Mouse (Mus musculus) cerebellum, adult 2 months (tissue): ENCODE data around the gene Wipf2. TPM values are rescaled to one million over a fixed set of nuclear protein-coding genes. Genes with fewer than 3 reads are reported as not detected.

Experiments used
- DNase-seq, 2 experiments: peaks; one replicate each; pipeline ENCODE4 v3.0.0; 2021
- H3K27ac ChIP-seq: fragments of 200-500 bp; 2 replicates; pipeline ENCODE4 v1.5.1; 2012; ENCODE audit warnings: low read length, control low read depth, inconsistent platforms; ENCODE audit not compliant: insufficient read depth
- H3K27me3 ChIP-seq: fragments of 200-500 bp; 2 replicates; pipeline ENCODE4 v1.6.1; 2012; ENCODE audit warnings: inconsistent platforms, mild to moderate bottlenecking, low read length, moderate library complexity; ENCODE audit not compliant: control insufficient read depth, insufficient read depth
- H3K4me1 ChIP-seq: fragments of 200-500 bp; 2 replicates; pipeline ENCODE4 v1.6.1; 2011; ENCODE audit warnings: low read length; ENCODE audit not compliant: control insufficient read depth, insufficient read depth
- H3K4me3 ChIP-seq: fragments of 200-500 bp; replicated peaks from 2 replicates; pipeline ENCODE3; 2011; ENCODE audit warnings: mild to moderate bottlenecking, low read depth, low read length, control low read depth; ENCODE audit not compliant: insufficient read depth
- CTCF ChIP-seq: fragments of 200-500 bp; IDR thresholded peaks from 2 replicates; pipeline ENCODE4 v1.5.1; 2011; ENCODE audit warnings: low read depth, mild to moderate bottlenecking, control low read depth, low read length, moderate library complexity, borderline replicate concordance; ENCODE audit not compliant: insufficient read depth
- POLR2A ChIP-seq: fragments of 200-500 bp; IDR thresholded peaks from 2 replicates; pipeline ENCODE4 v1.6.1; 2011; ENCODE audit warnings: low read length, control low read depth, borderline replicate concordance; ENCODE audit not compliant: insufficient read depth
- WGBS: fragments of 180-500 bp; shearing (Covaris S2); methylation state at CpG from one replicate; pipeline ENCODE4 v1.1.7; 2018; 5-methylcytosine and 5-hydroxymethylcytosine counted together
- polyA plus RNA-seq: library from polyadenylated mRNA; depleted of rRNA; stranded (reverse); fragments of >200 nt; gene quantifications from 2 replicates; pipeline ENCODE4 v1.2.3, GENCODE M21; 2012; rRNA removed

Wipf2 gene
- polyA plus RNA-seq, 1 experiment = 25.8 TPM

DNA sequence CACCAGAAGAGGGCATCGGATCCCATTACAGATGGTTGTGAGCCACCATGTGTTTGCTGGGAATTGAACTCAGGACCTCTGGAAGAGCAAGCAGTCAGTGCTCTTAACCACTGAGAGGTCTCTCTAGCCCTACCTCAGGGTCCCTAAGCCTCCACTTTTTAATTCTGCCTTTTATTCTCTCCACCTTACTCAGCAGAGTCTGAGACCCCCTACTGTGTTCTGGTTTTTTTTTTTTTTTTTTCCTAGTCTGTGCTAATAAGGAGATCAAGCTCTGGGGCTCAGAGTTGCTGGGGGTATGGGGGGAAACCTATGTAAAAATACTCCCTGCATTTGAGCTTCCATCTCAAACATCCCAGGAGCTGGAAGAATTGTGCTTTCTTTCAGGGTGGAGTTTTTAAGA, 88.7 kb downstream of the Wipf2 start:
- 40% methylated on average over 1 of the region's 1 CpGs for WGBS
- H3K4me1 ChIP-seq = peaks cover 56% of the 10 kb centered on the region
- H3K4me3 ChIP-seq = no peak overlapping the region
- TF ChIP-seq POLR2A (no peak), CTCF (no peak)
- H3K27ac ChIP-seq = no peak overlapping the region
- H3K27me3 ChIP-seq = no peaks in the 10 kb centered on the region
- DNase-seq = no peak

DNA sequence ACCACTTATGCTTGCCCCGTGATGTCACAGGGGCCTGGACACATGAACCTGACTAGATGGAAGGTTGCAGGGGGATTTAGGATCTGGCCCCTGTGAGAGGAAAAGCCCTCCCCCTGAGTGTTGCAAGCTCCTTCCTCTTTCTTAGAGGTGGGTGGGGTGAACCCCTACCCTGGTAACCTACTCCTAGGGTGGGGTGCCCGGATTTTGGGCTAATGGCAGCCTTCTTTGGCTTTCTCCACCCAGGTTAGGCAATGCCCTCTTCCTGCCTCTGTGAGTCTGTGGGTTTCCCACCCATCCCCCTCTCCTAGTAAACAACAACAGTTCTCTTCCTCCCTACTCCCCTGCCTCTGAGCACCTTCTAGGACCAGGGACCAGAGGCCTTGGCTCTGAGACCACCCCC, 89.3 kb downstream of the Wipf2 start:
- 75% methylated on average over 2 of the region's 2 CpGs for WGBS
- no peak for DNase-seq
- peaks cover 54% of the 10 kb centered on the region for H3K4me1 ChIP-seq

DNA sequence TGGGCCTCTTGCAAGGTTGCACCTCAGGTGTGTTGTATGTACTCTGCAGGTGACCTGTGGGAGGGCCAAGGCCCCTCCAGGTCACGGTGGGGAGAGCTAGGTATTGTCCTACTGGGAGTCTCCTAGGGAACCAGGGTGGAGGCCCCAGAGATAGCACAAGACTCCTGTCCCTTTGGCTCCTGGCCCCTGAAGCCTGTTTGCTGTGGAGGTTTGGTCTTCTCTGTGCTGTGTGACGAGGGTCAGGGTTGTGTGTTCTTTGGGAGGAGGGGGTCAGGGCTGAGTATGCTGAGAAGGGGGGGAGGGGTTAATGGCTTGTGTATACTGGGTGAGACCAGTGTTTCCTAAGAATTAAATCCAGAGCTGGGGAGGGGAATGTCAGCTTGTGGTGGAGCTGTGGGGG, 89.9 kb downstream of the Wipf2 start:
- H3K4me3 ChIP-seq = no peak overlapping the region
- DNase-seq = no peak
- WGBS = 40% methylated on average over 2 of the region's 2 CpGs
- no peaks in the 10 kb centered on the region for H3K27me3 ChIP-seq
- H3K27ac ChIP-seq = no peak overlapping the region
- peaks cover 54% of the 10 kb centered on the region for H3K4me1 ChIP-seq
- no peak for TF ChIP-seq POLR2A
- TF ChIP-seq CTCF = no peak

More for the DNA sequence above, 89.3 kb downstream of the Wipf2 start:
- TF ChIP-seq POLR2A (no peak), CTCF (no peak)
- Histone ChIP-seq H3K27ac (no peak overlapping the region), H3K4me3 (no peak overlapping the region), H3K27me3 (no peaks in the 10 kb centered on the region)

DNA sequence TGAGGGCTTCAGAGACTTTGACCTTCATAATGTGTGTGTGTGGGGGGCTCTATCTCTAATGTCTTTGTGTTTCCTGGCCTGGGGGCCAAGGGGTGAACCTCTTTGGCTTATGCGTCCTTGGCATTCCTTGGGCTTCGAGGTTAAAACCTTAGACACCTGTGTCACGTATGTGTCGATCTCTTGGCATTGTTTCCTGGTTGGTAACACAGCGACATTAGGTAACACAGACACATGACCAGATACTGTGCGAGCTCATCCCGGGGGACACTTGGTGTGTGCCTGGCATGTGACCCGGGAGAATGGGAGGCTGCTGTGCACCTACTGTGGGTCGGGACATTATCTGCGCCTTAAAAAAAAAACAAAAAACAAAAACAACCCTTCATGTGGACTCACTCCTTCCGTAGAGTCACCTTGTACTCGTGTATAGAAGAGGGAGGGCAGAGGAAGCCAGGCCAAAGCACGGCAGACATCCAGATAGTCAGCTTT, 90.4 kb downstream of the Wipf2 start:
- TF ChIP-seq POLR2A = no peak
- TF ChIP-seq CTCF = no peak
- Histone ChIP-seq H3K27me3 (no peaks in the 10 kb centered on the region), H3K27ac (no peak overlapping the region), H3K4me1 (peaks cover 54% of the 10 kb centered on the region), H3K4me3 (no peak overlapping the region)
- DNase-seq = no peak
- 40% methylated on average over 13 of the region's 13 CpGs for WGBS

DNA sequence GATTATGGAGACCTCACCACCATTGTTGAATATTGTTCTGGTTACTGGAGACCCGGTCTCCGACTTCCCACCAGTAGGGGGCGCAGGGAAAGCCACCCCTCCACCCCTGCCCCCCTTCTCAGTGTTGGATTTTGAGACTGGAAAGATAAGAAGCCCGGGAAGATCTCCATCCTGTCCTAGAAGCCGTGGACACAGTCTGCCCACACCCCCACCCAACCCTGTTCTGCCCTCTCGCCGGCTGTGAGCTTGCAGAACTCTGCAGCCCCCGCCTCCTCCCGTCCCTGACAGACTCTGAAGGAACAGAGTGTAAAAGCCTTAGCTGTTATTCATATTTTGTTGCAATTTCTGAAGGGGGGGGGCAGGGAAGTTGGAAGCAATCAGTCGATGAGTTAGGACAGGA, 90.9 kb downstream of the Wipf2 start:
- Histone ChIP-seq H3K27me3 (no peaks in the 10 kb centered on the region), H3K27ac (no peak overlapping the region), H3K4me3 (no peak overlapping the region), H3K4me1 (peaks cover 50% of the 10 kb centered on the region)
- DNase-seq = no peak
- WGBS = 28% methylated on average over 10 of the region's 10 CpGs
- TF ChIP-seq POLR2A (no peak), CTCF (peak; percentile 65; the same call in 1 of the 2 replicates)

Other genes with a start within 250 kb of the Wipf2 start
- gene Gm12355, start 238.0 kb upstream of the Wipf2 start, polyA plus RNA-seq = 0.33 and 0.35 TPM in 2 replicates
- not detected in 2 replicates for gene Gsdma3, start 237.3 kb upstream of the Wipf2 start, polyA plus RNA-seq
- not detected in 2 replicates for gene Gsdma2, start 216.9 kb upstream of the Wipf2 start, polyA plus RNA-seq
- gene Gsdma, start 199.3 kb upstream of the Wipf2 start, polyA plus RNA-seq = 0.13 and 0.28 TPM in 2 replicates
- 205 and 207 TPM in 2 replicates for gene Psmd3, start 181.1 kb upstream of the Wipf2 start, polyA plus RNA-seq
- not detected in 2 replicates for gene Csf3, start 162.4 kb upstream of the Wipf2 start, polyA plus RNA-seq
- gene Med24, start 134.2 kb upstream of the Wipf2 start, polyA plus RNA-seq = 105 and 108 TPM in 2 replicates
- gene Thra, start 123.0 kb upstream of the Wipf2 start, polyA plus RNA-seq = 439 and 447 TPM in 2 replicates
- gene Nr1d1, start 88.3 kb upstream of the Wipf2 start, polyA plus RNA-seq = 144 and 167 TPM in 2 replicates
- gene Msl1, start 68.1 kb upstream of the Wipf2 start, polyA plus RNA-seq = 99.1 and 103 TPM in 2 replicates
- gene Casc3, start 58.7 kb upstream of the Wipf2 start, polyA plus RNA-seq = 55.5 TPM in 2 replicates
- 56.8 and 58.0 TPM in 2 replicates for gene Rapgefl1, start 26.9 kb upstream of the Wipf2 start, polyA plus RNA-seq
- gene Cdc6, start 44.2 kb downstream of the Wipf2 start, polyA plus RNA-seq = 0.30 and 0.36 TPM in 2 replicates
- 13.5 and 15.4 TPM in 2 replicates for gene Rara, start 64.2 kb downstream of the Wipf2 start, polyA plus RNA-seq
- gene Gjd3, start 119.4 kb downstream of the Wipf2 start, polyA plus RNA-seq = 1.2 and 2.1 TPM in 2 replicates
- 0.11 and 0.25 TPM in 2 replicates for gene Top2a, start 160.6 kb downstream of the Wipf2 start, polyA plus RNA-seq
- gene Igfbp4, start 177.6 kb downstream of the Wipf2 start, polyA plus RNA-seq = 26.2 and 28.6 TPM in 2 replicates
- 0.18 and 0.25 TPM in 2 replicates for gene Tns4, start 225.7 kb downstream of the Wipf2 start, polyA plus RNA-seq